Comparison of ENCODE assay signal across 38 mouse cellular contexts in genomic region chr13:59832454-59832853, GRCm38 (mm10). TPM values are rescaled to one million over a fixed set of nuclear protein-coding genes. Genes with fewer than 3 reads are reported as not detected.
DNase-seq lines count a peak whose midpoint lies in the region; ATAC-seq and TF ChIP-seq lines count a peak whose summit lies in the region.
"Had no signal": no experiment of that assay in that cellular context is flagged by ENCODE, and none has a peak within 500 bp of the region (broad histone marks: within the 10 kb centered on the region; RNA-seq: fewer than 3 reads in every experiment).

No protein-coding gene starts in this region.

- H3K27me3 ChIP-seq in CH12.LX (replicated peaks): peaks cover 2% of the 10 kb centered on the region
- H3K27me3 ChIP-seq in G1E (ENCODE audit: insufficient read depth, low read length): no peaks in the 10 kb centered on the region; the same call in 1 of the 2 replicates
- no peaks in the 10 kb centered on the region for H3K27me3 ChIP-seq in liver, embryonic 13.5 days
- H3K27me3 ChIP-seq in small intestine, adult 2 months (ENCODE audit: control insufficient read depth, insufficient read depth, low read length): no peaks in the 10 kb centered on the region
- H3K27me3 ChIP-seq in limb, embryonic 10.5 days (ENCODE audit: low read depth, poor library complexity, severe bottlenecking): 0 out of 2 replicates have a peak, but pooled peaks cover 3% of the 10 kb centered on the region
- H3K27me3 ChIP-seq: forebrain, embryonic 15.5 days; heart, embryonic 13.5 days; Patski had no signal

- DNase-seq in CH12.LX (ENCODE audit: extremely low read depth): no peak
- no peak for DNase-seq in G1E (ENCODE audit: low spot score)
- DNase-seq in liver, embryonic 13.5 days: no peak
- no peak for DNase-seq in limb, embryonic 10.5 days (ENCODE audit: low spot score)
- DNase-seq: adrenal gland, postnatal 14 days; B cell, adult 2 months; cerebellum, adult 11 months; cerebellum, adult 9-10 months; cerebellum, postnatal 36 days; gastrocnemius, postnatal 25 days; heart, postnatal 10 days; kidney, adult 8-10 months; layer of hippocampus, adult 9-11 months; lung, adult 18-20 months; lung, postnatal 4 days; right cerebral cortex, adult 18-20 months; thymus, adult 2 months; thymus, postnatal 36 days had no signal

- WGBS in liver, embryonic 13.5 days (ENCODE audit: insufficient replicate concordance): 51% methylated on average over 7 of the region's 7 CpGs
- 13% methylated on average over 7 of the region's 7 CpGs for WGBS in small intestine, adult 2 months
- WGBS in limb, embryonic 10.5 days: 77% methylated on average over 7 of the region's 7 CpGs

- 0 out of 2 replicates have a peak, but pooled peaks have one; percentile 22 for ATAC-seq in G1E (ENCODE audit: extremely low read depth, insufficient number of reproducible peaks, low FRiP score, poor library complexity, severe bottlenecking)
- ATAC-seq in liver, embryonic 13.5 days (ENCODE audit: low read depth): peak; percentile 29; the same call in 1 of the 2 replicates
- no peak for ATAC-seq in erythroblast, adult 5-6 weeks (replicated peaks; ENCODE audit: low FRiP score, poor library complexity, severe bottlenecking)
- ATAC-seq: forebrain, embryonic 15.5 days; lung, postnatal 0 days; midbrain, embryonic 16.5 days; Patski had no signal

- TF ChIP-seq EP300 in CH12.LX (IDR thresholded peaks at IDR 0.05; ENCODE audit: low read length): no peak

- H3K4me1 ChIP-seq in CH12.LX (ENCODE audit: control insufficient read depth in 1 of 2, insufficient read depth in 2 of 2) (0 out of 4 replicates have a peak, but pooled peaks cover 0 to 3% of the 10 kb centered on the region in 2 experiments), G1E (ENCODE audit: insufficient read depth, low read depth, low read length) (peaks cover 35% of the 10 kb centered on the region)
- H3K4me1 ChIP-seq in liver, embryonic 13.5 days (replicated peaks): peaks cover 39% of the 10 kb centered on the region
- H3K4me1 ChIP-seq in small intestine, adult 2 months (ENCODE audit: control insufficient read depth, insufficient read depth, insufficient read length, low read length): peaks cover 12% of the 10 kb centered on the region
- H3K4me1 ChIP-seq in limb, embryonic 10.5 days: peaks cover 8% of the 10 kb centered on the region
- H3K4me1 ChIP-seq: forebrain, embryonic 15.5 days had no signal

- no peak overlapping the region for H3K9ac ChIP-seq in CH12.LX (ENCODE audit: insufficient read depth, low read depth)
- H3K9ac ChIP-seq in liver, embryonic 13.5 days: no peak overlapping the region; the same call in 1 of the 2 replicates
- H3K9ac ChIP-seq: forebrain, embryonic 15.5 days; heart, embryonic 13.5 days; hindbrain, embryonic 14.5 days had no signal

- TF ChIP-seq RAD21 in CH12.LX (IDR thresholded peaks at IDR 0.05; ENCODE audit: low read depth, low read length): no peak

- TF ChIP-seq CTCF in CH12.LX (conservative IDR thresholded peaks at IDR 0.05 in 1 of 2, IDR thresholded peaks at IDR 0.05 in 1 of 2; ENCODE audit: low read depth in 2 of 2, low read length in 2 of 2) (no peak), G1E (IDR thresholded peaks at IDR 0.05; ENCODE audit: low read depth, low read length) (no peak)
- no peak for TF ChIP-seq CTCF in small intestine, adult 2 months (IDR thresholded peaks at IDR 0.05; ENCODE audit: extremely low read depth, insufficient read length, insufficient replicate concordance, low read depth, low read length)

- dilution Hi-C loops in CH12.LX (cut with MboI; ENCODE audit: extremely low pct_ligation_motif_present, extremely low pct_unique_long_range_greater_than_20kb, low sequenced_read_pairs): no loop called here

- peak overlapping the region; percentile 32; the same call in 1 of the 2 replicates for H3K4me2 ChIP-seq in CH12.LX (ENCODE audit: insufficient read depth, low read depth, poor library complexity, severe bottlenecking)
- H3K4me2 ChIP-seq in liver, embryonic 13.5 days: peak overlapping the region; percentile 21
- H3K4me2 ChIP-seq: forebrain, embryonic 15.5 days; heart, embryonic 13.5 days; hindbrain, embryonic 14.5 days had no signal

- H3K9me3 ChIP-seq in CH12.LX (replicated peaks; ENCODE audit: low read length): no peaks in the 10 kb centered on the region
- H3K9me3 ChIP-seq in G1E (replicated peaks): no peaks in the 10 kb centered on the region
- no peaks in the 10 kb centered on the region for H3K9me3 ChIP-seq in liver, embryonic 13.5 days (replicated peaks)
- no peaks in the 10 kb centered on the region for H3K9me3 ChIP-seq in limb, embryonic 10.5 days (replicated peaks)
- H3K9me3 ChIP-seq: forebrain, embryonic 15.5 days; heart, embryonic 13.5 days had no signal

- no peak overlapping the region for H3K27ac ChIP-seq in CH12.LX (ENCODE audit: insufficient read depth, low read depth)
- H3K27ac ChIP-seq in liver, embryonic 13.5 days: no peak overlapping the region; the same call in 1 of the 2 replicates
- H3K27ac ChIP-seq in small intestine, adult 2 months (ENCODE audit: insufficient read depth, low read depth, low read length): no peak overlapping the region; the same call in 1 of the 2 replicates
- H3K27ac ChIP-seq in limb, embryonic 10.5 days: no peak overlapping the region
- H3K27ac ChIP-seq: forebrain, embryonic 15.5 days; heart, embryonic 13.5 days; hindbrain, embryonic 14.5 days; kidney, postnatal 0 days had no signal

- H3K36me3 ChIP-seq in CH12.LX (replicated peaks in 1 of 2; ENCODE audit: control insufficient read depth in 1 of 2, insufficient read depth in 1 of 2, low read length in 1 of 2) (no peaks in the 10 kb centered on the region), G1E (replicated peaks) (no peaks in the 10 kb centered on the region)
- no peaks in the 10 kb centered on the region for H3K36me3 ChIP-seq in liver, embryonic 13.5 days
- H3K36me3 ChIP-seq in small intestine, adult 2 months (ENCODE audit: control insufficient read depth, insufficient read depth, low read length): no peaks in the 10 kb centered on the region
- no peaks in the 10 kb centered on the region for H3K36me3 ChIP-seq in limb, embryonic 10.5 days
- H3K36me3 ChIP-seq: forebrain, embryonic 15.5 days; heart, embryonic 13.5 days had no signal

- H3K4me3 ChIP-seq in CH12.LX (replicated peaks in 1 of 3; ENCODE audit: low read depth in 2 of 3, low read length in 2 of 3, poor library complexity in 1 of 3): no peak overlapping the region
- no peak overlapping the region for H3K4me3 ChIP-seq in G1E (ENCODE audit: low read depth, low read length)
- no peak overlapping the region for H3K4me3 ChIP-seq in liver, embryonic 13.5 days (replicated peaks)
- H3K4me3 ChIP-seq in small intestine, adult 2 months (ENCODE audit: low read depth, low read length): peak overlapping the region; percentile 21; the same call in 1 of the 2 replicates
- H3K4me3 ChIP-seq in limb, embryonic 10.5 days: no peak overlapping the region
- H3K4me3 ChIP-seq: forebrain, embryonic 15.5 days; heart, embryonic 13.5 days had no signal

- no peaks in the 10 kb centered on the region for H3K79me2 ChIP-seq in CH12.LX (replicated peaks; ENCODE audit: control insufficient read depth, extremely low read depth, insufficient read depth, poor library complexity, severe bottlenecking)

- no peak for TF ChIP-seq POLR2A in CH12.LX (IDR thresholded peaks at IDR 0.05; ENCODE audit: low read depth, low read length)
- TF ChIP-seq POLR2A in small intestine, adult 2 months (IDR thresholded peaks at IDR 0.05; ENCODE audit: low read depth, low read length): no peak

- in situ Hi-C loops in CH12.LX (cut with MboI; ENCODE audit: low pct_ligation_motif_present, low pct_unique_long_range_greater_than_20kb, low sequenced_read_pairs): loop anchor here (25.0 kb wide), 1 partner anchor 1195 kb away; no protein-coding TSS in a partner anchor

TF ChIP-seq in CH12.LX, 34 proteins besides CTCF, POLR2A, EP300 and RAD21:
- no peak for TF ChIP-seq ETS1 (conservative IDR thresholded peaks at IDR 0.05; ENCODE audit: low read depth, low read length)
- TF ChIP-seq RCOR1 (conservative IDR thresholded peaks at IDR 0.05; ENCODE audit: low read depth, low read length): no peak
- TF ChIP-seq MAFK (IDR thresholded peaks at IDR 0.05; ENCODE audit: insufficient replicate concordance, low read length): no peak

RNA-seq across cellular contexts. Expression of gene Tut7, which starts 9.5 kb away (rescaled TPM):
- total RNA-seq in CH12.LX (2012; rRNA removed) (17.9 and 18.1 TPM in 2 replicates), CH12.LX (2014; rRNA removed) (14.3 and 15.4 TPM in 2 replicates), G1E (2014; fragmentation: Nextera tagmentation) (215 and 232 TPM in 2 replicates), G1E (2017) (166 and 194 TPM in 2 replicates)
- polyA plus RNA-seq in CH12.LX (2012; ENCODE audit: insufficient read length, low read depth) (21.5 and 21.6 TPM in 2 replicates), G1E (2012) (59.6 and 66.1 TPM in 2 replicates)
- 54.4 and 61.8 TPM in 2 replicates for polyA plus RNA-seq in liver, embryonic 13.5 days (2015; fragmentation: Nextera tagmentation; extraction: Ambion mirVana)
- polyA plus RNA-seq in small intestine, adult 2 months (2012; rRNA removed): 11.7 and 33.3 TPM in 2 replicates
- 557 and 663 TPM in 2 replicates for total RNA-seq in erythroblast, adult 5-6 weeks (2015; ENCODE audit: low replicate concordance)
- total RNA-seq in erythroblast, adult 5-6 weeks (2017; ENCODE audit: low replicate concordance): 973 and 1,053 TPM in 2 replicates
- polyA plus RNA-seq in limb, embryonic 10.5 days (2016; fragmentation: Nextera tagmentation; extraction: Ambion mirVana): 34.6 and 47.5 TPM in 2 replicates

RNA-seq across cellular contexts. Expression of gene Gm49354, which starts 50.4 kb away (rescaled TPM):
- total RNA-seq in CH12.LX (2012; rRNA removed) (not detected in 2 replicates), CH12.LX (2014; rRNA removed) (not detected in 2 replicates), G1E (2014; fragmentation: Nextera tagmentation) (not detected in 2 replicates), G1E (2017) (16.9 TPM in 1 of 2 replicates, not detected in the other)
- polyA plus RNA-seq in CH12.LX (2012; ENCODE audit: insufficient read length, low read depth) (4.5 TPM in 1 of 2 replicates, not detected in the other), G1E (2012) (32.8 and 52.8 TPM in 2 replicates)
- polyA plus RNA-seq in liver, embryonic 13.5 days (2015; fragmentation: Nextera tagmentation; extraction: Ambion mirVana): not detected in 2 replicates
- not detected in 2 replicates for polyA plus RNA-seq in small intestine, adult 2 months (2012; rRNA removed)
- total RNA-seq in erythroblast, adult 5-6 weeks (2015; ENCODE audit: low replicate concordance): not detected in 2 replicates
- total RNA-seq in erythroblast, adult 5-6 weeks (2017; ENCODE audit: low replicate concordance): 254 and 1,206 TPM in 2 replicates
- polyA plus RNA-seq in limb, embryonic 10.5 days (2016; fragmentation: Nextera tagmentation; extraction: Ambion mirVana): not detected in 2 replicates
- total RNA-seq: adrenal gland, postnatal 14 days; ES-E14; gastrocnemius, adult 18-20 months; gastrocnemius, postnatal 25 days; heart, adult 8-10 months; heart, postnatal 10 days; left cerebral cortex, postnatal 10 days; megakaryocyte-erythroid progenitor cell, adult 5-6 weeks had no signal
- polyA plus RNA-seq: embryonic facial prominence, embryonic 11.5 days; forebrain, embryonic 15.5 days; frontal cortex, adult 2 months; heart, embryonic 13.5 days; hindbrain, embryonic 14.5 days; kidney, postnatal 0 days; large intestine, adult 2 months; limb, embryonic 11.5 days; lung, postnatal 0 days; midbrain, embryonic 16.5 days; neural tube, embryonic 11.5 days; spleen, adult 2 months; thymus, adult 2 months had no signal
